Mouse (Mus musculus): ENCODE data around the gene Lactbl1.

Lactbl1 gene

DNA sequence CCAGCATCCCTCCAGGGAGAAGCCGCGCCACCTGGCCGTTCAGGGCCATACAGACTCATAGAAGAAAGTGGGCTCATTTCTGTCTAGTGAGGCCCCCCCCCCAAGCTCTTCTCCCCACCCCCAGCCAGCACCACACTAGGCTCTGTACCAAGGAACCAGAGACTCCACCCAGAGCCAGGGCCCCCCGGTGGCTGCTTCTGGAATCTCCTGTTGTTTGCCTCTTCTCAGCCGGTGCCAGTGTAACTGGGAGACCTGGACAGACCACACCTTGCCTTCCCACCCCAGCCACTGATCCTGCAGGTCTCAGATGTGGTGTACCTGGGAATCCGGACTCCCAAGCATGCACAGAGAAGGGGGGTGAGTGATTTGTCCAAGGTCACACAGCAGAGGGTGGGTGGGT lies 62.1 kb downstream of the Lactbl1 start:
- DNase-seq (ENCODE audit: low spot score): no peak

DNA sequence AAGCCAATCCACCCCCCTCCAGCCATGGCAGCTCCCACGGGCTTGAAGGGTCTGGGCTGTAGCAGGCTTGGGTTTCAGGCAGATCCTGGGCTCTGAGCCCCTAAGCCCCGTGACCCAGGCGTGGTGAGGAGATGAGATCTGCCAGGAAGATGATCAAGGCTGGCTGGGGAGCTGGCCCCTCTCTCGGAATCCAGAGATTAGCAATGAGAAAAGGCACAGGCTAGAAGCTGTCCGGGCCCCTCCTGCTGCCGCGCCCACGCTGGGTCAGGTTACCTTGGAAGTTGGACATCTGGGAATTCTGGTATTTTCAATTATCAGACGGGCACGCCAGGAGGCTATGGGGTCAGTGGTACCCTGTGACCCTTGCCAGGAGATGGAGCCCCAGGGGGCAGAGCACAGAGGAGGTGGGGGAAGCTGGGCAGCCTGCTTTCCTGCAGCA lies 63.0 kb downstream of the Lactbl1 start:
- DNase-seq (ENCODE audit: low spot score): peak; percentile 75

DNA sequence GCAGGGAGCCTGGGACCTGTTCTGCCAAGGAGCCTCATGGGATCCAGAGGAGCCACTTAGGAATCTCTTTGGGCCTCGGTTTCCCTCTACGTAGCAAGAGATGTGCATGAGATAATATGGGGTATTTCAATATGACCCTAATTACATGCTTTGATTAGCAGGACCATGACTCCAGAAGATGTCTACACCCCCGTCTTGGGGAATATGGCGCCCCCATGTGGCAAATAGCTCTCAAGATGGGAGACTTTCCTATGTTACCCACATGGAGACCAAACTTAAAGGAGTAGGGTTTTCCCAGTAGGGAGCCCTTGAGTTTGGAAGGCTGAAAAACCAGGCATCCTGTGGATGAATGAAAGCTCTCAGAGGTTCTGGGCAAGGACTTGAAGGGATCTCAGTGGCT lies 65.7 kb downstream of the Lactbl1 start:
- no peak for DNase-seq (ENCODE audit: low spot score)
